Mouse (Mus musculus): ENCODE measurements around the gene Hyls1. TPM values are rescaled to one million over a fixed set of nuclear protein-coding genes. Genes with fewer than 3 reads are reported as not detected.

Hyls1 gene
- total and polyA plus RNA-seq, 3 experiments: 2.7 to 27.7 (median 18.6) TPM

GRCm38 (mm10) chr9:35529141-35529540 lies 41.1 kb downstream of the Hyls1 start:
- TF ChIP-seq GATA1 (IDR thresholded peaks at IDR 0.05; ENCODE audit: borderline replicate concordance, low read length): no peak
- TF ChIP-seq CTCF (IDR thresholded peaks at IDR 0.05; ENCODE audit: low read depth, low read length): no peak
- no peak for ATAC-seq (ENCODE audit: extremely low read depth, insufficient number of reproducible peaks, low FRiP score, poor library complexity, severe bottlenecking)

DNA sequence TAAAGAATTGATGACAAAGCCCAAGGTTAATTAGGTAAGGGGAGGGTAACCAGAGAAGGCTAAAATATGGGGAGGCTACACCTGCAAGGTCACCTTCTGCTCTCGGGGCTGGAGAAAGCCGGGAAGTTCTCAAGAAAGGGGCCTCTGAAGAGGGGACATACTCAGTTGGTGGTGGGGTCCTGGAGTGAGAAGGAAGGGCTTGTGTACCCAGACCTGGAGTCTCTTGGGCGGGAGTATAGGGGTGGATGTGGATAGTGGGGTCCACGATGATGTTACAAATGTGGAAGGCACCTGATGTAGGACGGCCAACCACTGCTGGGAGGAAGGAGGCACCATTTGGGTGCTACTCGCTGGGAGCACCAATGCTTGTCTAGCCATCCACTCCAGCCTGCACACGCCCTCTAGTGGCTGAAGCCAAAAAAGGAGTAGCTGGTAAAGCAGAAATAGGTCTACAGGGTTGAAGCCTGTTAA lies 46.2 kb downstream of the Hyls1 start:
- no peak for DNase-seq (ENCODE audit: low spot score)
- no peaks in the 10 kb centered on the region for H3K4me1 ChIP-seq (ENCODE audit: insufficient read depth, low read depth, low read length)
- TF ChIP-seq GATA2 (IDR thresholded peaks at IDR 0.05; ENCODE audit: borderline replicate concordance, low read depth, low read length) (no peak), TAL1 (conservative IDR thresholded peaks at IDR 0.05; ENCODE audit: low read depth, low read length) (no peak), CTCF (IDR thresholded peaks at IDR 0.05; ENCODE audit: low read depth, low read length) (no peak), GATA1 (IDR thresholded peaks at IDR 0.05; ENCODE audit: borderline replicate concordance, low read length) (no peak)
- H3K36me3 ChIP-seq (replicated peaks): no peaks in the 10 kb centered on the region
- 0 out of 2 replicates have a peak, but pooled peaks cover 6% of the 10 kb centered on the region for H3K27me3 ChIP-seq (ENCODE audit: insufficient read depth, low read length)
- no peaks in the 10 kb centered on the region for H3K9me3 ChIP-seq (replicated peaks)
- no peak for ATAC-seq (ENCODE audit: extremely low read depth, insufficient number of reproducible peaks, low FRiP score, poor library complexity, severe bottlenecking)
- H3K4me3 ChIP-seq (ENCODE audit: low read depth, low read length): no peak overlapping the region

More at GRCm38 (mm10) chr9:35529141-35529540, 41.1 kb downstream of the Hyls1 start:
- no peaks in the 10 kb centered on the region for H3K36me3 ChIP-seq (replicated peaks)
- no peak for DNase-seq (ENCODE audit: low spot score)
- no peak overlapping the region for H3K4me3 ChIP-seq (ENCODE audit: low read depth, low read length)
- peaks cover under 1% of the 10 kb centered on the region; the same call in 1 of the 2 replicates for H3K27me3 ChIP-seq (ENCODE audit: insufficient read depth, low read length)
- H3K9me3 ChIP-seq (replicated peaks): no peaks in the 10 kb centered on the region
- no peaks in the 10 kb centered on the region for H3K4me1 ChIP-seq (ENCODE audit: insufficient read depth, low read depth, low read length)

- no peaks in the 10 kb centered on the region for H3K9me3 ChIP-seq (replicated peaks)
- ATAC-seq (ENCODE audit: extremely low read depth, insufficient number of reproducible peaks, low FRiP score, poor library complexity, severe bottlenecking): no peak
- no peaks in the 10 kb centered on the region for H3K36me3 ChIP-seq (replicated peaks)
- 0 out of 2 replicates have a peak, but pooled peaks cover 6% of the 10 kb centered on the region for H3K27me3 ChIP-seq (ENCODE audit: insufficient read depth, low read length)
- DNase-seq (ENCODE audit: low spot score): no peak
- no peaks in the 10 kb centered on the region for H3K4me1 ChIP-seq (ENCODE audit: insufficient read depth, low read depth, low read length)
- TF ChIP-seq TAL1 (conservative IDR thresholded peaks at IDR 0.05; ENCODE audit: low read depth, low read length) (no peak), CTCF (IDR thresholded peaks at IDR 0.05; ENCODE audit: low read depth, low read length) (no peak), GATA1 (IDR thresholded peaks at IDR 0.05; ENCODE audit: borderline replicate concordance, low read length) (no peak)
- no peak overlapping the region for H3K4me3 ChIP-seq (ENCODE audit: low read depth, low read length)
Observed at GRCm38 (mm10) chr9:35523541-35523940, 46.7 kb downstream of the Hyls1 start.

DNA sequence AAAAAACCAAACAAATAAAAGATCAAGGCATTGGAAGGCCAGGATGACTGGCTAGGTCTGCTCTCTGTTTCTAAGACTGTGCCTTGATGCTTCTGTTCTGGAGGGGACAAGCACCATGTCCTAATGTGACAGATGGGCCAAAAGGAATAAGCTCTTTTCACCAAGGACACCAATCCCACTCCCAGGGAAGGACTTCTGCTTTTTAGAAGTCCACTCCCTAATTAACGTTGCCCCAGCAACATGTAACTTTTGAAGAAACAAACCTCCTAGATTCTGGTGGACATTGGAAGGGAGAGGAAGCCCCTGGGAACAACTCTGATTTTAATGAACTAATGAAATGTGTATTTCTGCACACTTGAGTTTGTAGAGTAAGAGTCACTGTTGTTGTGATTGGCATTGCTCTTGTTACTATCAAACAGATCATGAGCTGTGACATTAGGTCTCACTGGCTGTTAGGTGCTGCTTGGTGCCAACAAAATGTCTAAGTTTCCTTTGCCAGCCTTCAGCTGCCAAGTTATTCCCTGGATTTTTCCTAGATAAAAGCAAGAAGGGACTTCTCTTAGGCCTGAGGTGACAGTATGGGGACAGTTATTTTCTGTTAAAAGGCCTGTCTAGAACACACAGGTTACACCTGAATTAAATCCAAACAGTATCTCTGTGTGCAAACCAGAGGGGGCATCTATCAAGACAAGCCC lies 47.2 kb downstream of the Hyls1 start:
- TF ChIP-seq TAL1 (conservative IDR thresholded peaks at IDR 0.05; ENCODE audit: low read depth, low read length) (no peak), GATA2 (IDR thresholded peaks at IDR 0.05; ENCODE audit: borderline replicate concordance, low read depth, low read length) (no peak), CTCF (IDR thresholded peaks at IDR 0.05; ENCODE audit: low read depth, low read length) (no peak), GATA1 (IDR thresholded peaks at IDR 0.05; ENCODE audit: borderline replicate concordance, low read length) (no peak), POLR2AphosphoS5 (IDR thresholded peaks at IDR 0.05; ENCODE audit: insufficient replicate concordance, low read depth, low read length) (no peak)
- H3K9me3 ChIP-seq (replicated peaks): no peaks in the 10 kb centered on the region
- peaks cover 6% of the 10 kb centered on the region; the same call in 1 of the 2 replicates for H3K27me3 ChIP-seq (ENCODE audit: insufficient read depth, low read length)
- no peak for ATAC-seq (ENCODE audit: extremely low read depth, insufficient number of reproducible peaks, low FRiP score, poor library complexity, severe bottlenecking)
- H3K36me3 ChIP-seq (replicated peaks): no peaks in the 10 kb centered on the region
- H3K4me3 ChIP-seq (ENCODE audit: low read depth, low read length): no peak overlapping the region
- no peaks in the 10 kb centered on the region for H3K4me1 ChIP-seq (ENCODE audit: insufficient read depth, low read depth, low read length)
- no peak for DNase-seq (ENCODE audit: low spot score)

DNA sequence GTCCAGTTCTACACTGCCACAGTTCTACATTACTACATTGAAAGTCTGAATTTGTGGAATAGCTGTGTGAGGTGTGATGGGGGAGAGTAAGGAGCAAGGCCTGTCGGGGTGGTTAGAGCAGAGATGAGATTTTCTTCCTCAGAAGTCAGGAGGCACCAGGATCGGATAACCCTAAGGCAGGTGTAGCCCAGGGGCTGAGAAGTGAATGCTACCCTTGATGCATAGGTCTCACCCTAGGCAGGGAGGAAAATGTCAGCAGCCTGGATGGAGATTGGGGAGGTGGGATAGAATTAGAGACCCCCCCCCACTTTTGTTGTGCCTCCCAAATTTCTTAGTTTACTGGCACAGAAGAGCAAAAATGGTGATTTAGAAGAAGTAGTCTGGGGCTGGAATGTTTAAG lies 48.0 kb downstream of the Hyls1 start:
- H3K27me3 ChIP-seq (ENCODE audit: insufficient read depth, low read length): peaks cover 6% of the 10 kb centered on the region; the same call in 1 of the 2 replicates
- ATAC-seq (ENCODE audit: extremely low read depth, insufficient number of reproducible peaks, low FRiP score, poor library complexity, severe bottlenecking) (no peak), DNase-seq (ENCODE audit: low spot score) (no peak)
- no peaks in the 10 kb centered on the region for H3K4me1 ChIP-seq (ENCODE audit: insufficient read depth, low read depth, low read length)
- H3K4me3 ChIP-seq (ENCODE audit: low read depth, low read length): no peak overlapping the region
- H3K36me3 ChIP-seq (replicated peaks): no peaks in the 10 kb centered on the region
- TF ChIP-seq CTCF (IDR thresholded peaks at IDR 0.05; ENCODE audit: low read depth, low read length) (no peak), GATA1 (IDR thresholded peaks at IDR 0.05; ENCODE audit: borderline replicate concordance, low read length) (no peak), POLR2AphosphoS5 (IDR thresholded peaks at IDR 0.05; ENCODE audit: insufficient replicate concordance, low read depth, low read length) (no peak), TAL1 (conservative IDR thresholded peaks at IDR 0.05; ENCODE audit: low read depth, low read length) (no peak), GATA2 (IDR thresholded peaks at IDR 0.05; ENCODE audit: borderline replicate concordance, low read depth, low read length) (no peak)
- H3K9me3 ChIP-seq (replicated peaks): no peaks in the 10 kb centered on the region

DNA sequence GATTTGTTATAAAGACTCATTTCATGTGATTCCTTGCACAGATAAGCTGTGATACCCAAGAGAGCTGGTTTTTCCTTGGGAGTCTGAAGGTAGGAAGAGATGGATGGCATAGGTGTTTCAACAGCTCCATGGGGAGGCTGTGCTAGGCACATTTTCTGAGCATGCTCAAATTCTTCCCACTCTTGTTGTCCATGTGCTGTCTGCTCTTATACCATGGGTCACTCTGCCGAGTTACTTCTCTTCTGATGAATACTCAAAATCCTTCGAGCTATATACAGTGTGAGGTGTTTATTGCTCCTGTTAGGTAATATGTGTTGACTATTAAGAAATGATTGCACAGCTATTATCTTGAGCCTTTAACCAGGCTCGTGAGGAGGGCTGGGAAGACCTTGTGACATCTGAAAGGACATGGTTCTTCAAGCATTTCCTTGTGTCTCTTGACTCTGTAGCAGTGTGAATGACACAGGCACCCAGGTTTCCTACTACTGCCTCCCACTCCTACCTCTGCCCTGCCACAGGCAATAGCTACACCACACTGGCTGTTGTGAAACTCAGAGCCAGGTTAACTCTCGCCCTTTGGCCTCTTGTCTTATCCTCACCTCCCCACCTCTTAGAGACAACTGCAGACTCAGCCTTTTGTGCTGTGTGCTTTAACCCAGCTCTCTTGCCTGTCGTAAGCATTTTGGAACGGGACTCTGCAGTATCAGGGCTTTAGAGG lies 49.4 kb downstream of the Hyls1 start:
- Histone ChIP-seq H3K4me3 (ENCODE audit: low read depth, low read length) (no peak overlapping the region), H3K9me3 (replicated peaks) (no peaks in the 10 kb centered on the region), H3K36me3 (replicated peaks) (no peaks in the 10 kb centered on the region), H3K27me3 (ENCODE audit: insufficient read depth, low read length) (peaks cover 11% of the 10 kb centered on the region; the same call in 1 of the 2 replicates), H3K4me1 (ENCODE audit: insufficient read depth, low read depth, low read length) (no peaks in the 10 kb centered on the region)
- TF ChIP-seq POLR2AphosphoS5 (IDR thresholded peaks at IDR 0.05; ENCODE audit: insufficient replicate concordance, low read depth, low read length) (no peak), GATA1 (IDR thresholded peaks at IDR 0.05; ENCODE audit: borderline replicate concordance, low read length) (no peak), GATA2 (IDR thresholded peaks at IDR 0.05; ENCODE audit: borderline replicate concordance, low read depth, low read length) (no peak), TAL1 (conservative IDR thresholded peaks at IDR 0.05; ENCODE audit: low read depth, low read length) (no peak), CTCF (IDR thresholded peaks at IDR 0.05; ENCODE audit: low read depth, low read length) (no peak)
- ATAC-seq (ENCODE audit: extremely low read depth, insufficient number of reproducible peaks, low FRiP score, poor library complexity, severe bottlenecking) (no peak), DNase-seq (ENCODE audit: low spot score) (no peak)
